ENCODE assay signal across 29 mouse cellular contexts in the genomic region with DNA sequence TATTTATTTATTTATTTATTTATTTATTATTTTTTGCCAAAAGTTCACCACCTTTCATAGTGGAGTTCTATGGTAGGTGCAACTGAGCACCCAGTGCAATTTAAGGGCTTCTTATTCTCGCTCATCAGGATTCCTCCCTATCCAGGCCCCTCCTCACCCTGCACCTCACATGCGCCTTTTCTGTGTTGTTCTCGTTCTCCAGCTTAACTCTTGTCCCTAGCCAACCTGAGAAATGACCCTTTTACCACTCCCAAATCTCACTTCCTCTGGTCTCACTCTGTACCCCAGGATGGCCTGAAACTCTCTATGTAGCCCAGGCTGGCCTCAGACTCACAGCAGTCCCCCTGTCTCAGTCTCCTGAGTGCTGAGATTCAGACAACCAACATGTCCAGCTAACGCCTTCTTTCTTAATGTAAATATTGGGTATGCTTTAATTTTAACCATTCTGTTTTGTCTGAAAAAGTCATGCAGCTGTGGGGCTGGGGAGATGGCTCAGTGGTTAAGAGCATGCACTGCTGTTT. TPM values are rescaled to one million over a fixed set of nuclear protein-coding genes. Genes with fewer than 3 reads are reported as not detected.
A peak's percentile ranks its signal among the peaks of the same experiment; 100 is the strongest.
DNase-seq lines count a peak whose midpoint lies in the region; ATAC-seq and TF ChIP-seq lines count a peak whose summit lies in the region.
"Had no signal": no experiment of that assay in that cellular context is flagged by ENCODE, and none has a peak within 500 bp of the region (broad histone marks: within the 10 kb centered on the region; RNA-seq: fewer than 3 reads in every experiment).

No protein-coding gene starts in this region.

- no peak overlapping the region for H3K4me2 ChIP-seq in midbrain, postnatal 0 days (ENCODE audit: low read depth, low read length, poor library complexity, severe bottlenecking)
- H3K4me2 ChIP-seq: embryonic facial prominence, embryonic 13.5 days; forebrain, embryonic 12.5 days; forebrain, embryonic 15.5 days; heart, embryonic 13.5 days; hindbrain, embryonic 12.5 days; hindbrain, embryonic 15.5 days had no signal

- ATAC-seq in midbrain, postnatal 0 days (ENCODE audit: low FRiP score), result no peak
- ATAC-seq: forebrain, embryonic 15.5 days had no signal

- no peak overlapping the region for H3K4me3 ChIP-seq in midbrain, embryonic 10.5 days
- H3K4me3 ChIP-seq in midbrain, postnatal 0 days (ENCODE audit: low read depth, low read length), result no peak overlapping the region
- H3K4me3 ChIP-seq: embryonic facial prominence, embryonic 10.5 days; embryonic facial prominence, embryonic 13.5 days; erythroblast, embryonic 14.5 days; forebrain, embryonic 12.5 days; forebrain, embryonic 15.5 days; heart, adult 2 months; heart, embryonic 10.5 days; heart, embryonic 13.5 days; hindbrain, embryonic 12.5 days; hindbrain, embryonic 15.5 days had no signal

- WGBS in midbrain, embryonic 10.5 days, result 89% methylated on average over 4 of the region's 4 CpGs
- WGBS in midbrain, postnatal 0 days, result 88% methylated on average over 4 of the region's 4 CpGs

- no peaks in the 10 kb centered on the region for H3K9me3 ChIP-seq in midbrain, embryonic 10.5 days (replicated peaks)
- H3K9me3 ChIP-seq in midbrain, postnatal 0 days (ENCODE audit: low read length), result no peaks in the 10 kb centered on the region
- H3K9me3 ChIP-seq: embryonic facial prominence, embryonic 10.5 days; embryonic facial prominence, embryonic 13.5 days; forebrain, embryonic 12.5 days; forebrain, embryonic 15.5 days; heart, embryonic 10.5 days; heart, embryonic 13.5 days; hindbrain, embryonic 12.5 days; hindbrain, embryonic 15.5 days had no signal

- H3K4me1 ChIP-seq in midbrain, embryonic 10.5 days, result no peaks in the 10 kb centered on the region
- no peaks in the 10 kb centered on the region for H3K4me1 ChIP-seq in midbrain, postnatal 0 days (ENCODE audit: insufficient read depth, low read length)
- H3K4me1 ChIP-seq: embryonic facial prominence, embryonic 10.5 days; embryonic facial prominence, embryonic 13.5 days; forebrain, embryonic 15.5 days; heart, embryonic 10.5 days; heart, embryonic 13.5 days; hindbrain, embryonic 12.5 days; hindbrain, embryonic 15.5 days had no signal

- TF ChIP-seq CTCF in midbrain, postnatal 0 days (IDR thresholded peaks at IDR 0.05), result no peak

- no peaks in the 10 kb centered on the region for H3K36me3 ChIP-seq in midbrain, embryonic 10.5 days
- no peaks in the 10 kb centered on the region for H3K36me3 ChIP-seq in midbrain, postnatal 0 days (ENCODE audit: insufficient read depth, low read length)
- peaks cover 3% of the 10 kb centered on the region for H3K36me3 ChIP-seq in splenic B cell, adult 2 months (ENCODE audit: control insufficient read depth, insufficient read depth, low read length, poor library complexity, severe bottlenecking)
- H3K36me3 ChIP-seq: embryonic facial prominence, embryonic 10.5 days; embryonic facial prominence, embryonic 13.5 days; forebrain, embryonic 12.5 days; forebrain, embryonic 15.5 days; heart, embryonic 10.5 days; heart, embryonic 13.5 days; hindbrain, embryonic 12.5 days; hindbrain, embryonic 15.5 days had no signal

- H3K27ac ChIP-seq in midbrain, embryonic 10.5 days (replicated peaks), result no peak overlapping the region
- no peak overlapping the region for H3K27ac ChIP-seq in midbrain, postnatal 0 days (ENCODE audit: low read depth, low read length)
- H3K27ac ChIP-seq: embryonic facial prominence, embryonic 10.5 days; embryonic facial prominence, embryonic 13.5 days; forebrain, embryonic 12.5 days; forebrain, embryonic 15.5 days; heart, adult 2 months; heart, embryonic 10.5 days; heart, embryonic 13.5 days; hindbrain, embryonic 12.5 days; hindbrain, embryonic 15.5 days had no signal

- no peak overlapping the region for H3K9ac ChIP-seq in midbrain, postnatal 0 days (replicated peaks; ENCODE audit: low read length, poor library complexity, severe bottlenecking)
- H3K9ac ChIP-seq: embryonic facial prominence, embryonic 13.5 days; forebrain, embryonic 12.5 days; forebrain, embryonic 15.5 days; heart, embryonic 13.5 days; hindbrain, embryonic 12.5 days; hindbrain, embryonic 15.5 days had no signal

- DNase-seq in midbrain, embryonic 10.5 days (ENCODE audit: low spot score), result peak; percentile 4
- DNase-seq in midbrain, postnatal 0 days (ENCODE audit: low spot score), result no peak
- DNase-seq in A20 (ENCODE audit: low read depth, low spot score), result peak; percentile 57
- DNase-seq in B cell, adult 2 months, result peak; percentile 60 to 66
- peak; percentile 61 for DNase-seq in splenic B cell, adult 2 months (ENCODE audit: low read depth, low spot score)
- no peak for DNase-seq in adrenal gland, postnatal 10 days
- DNase-seq: adrenal gland, adult 2 months; adrenal gland, postnatal 25 days; cerebellum, adult 18-20 months; cerebellum, adult 9-11 months; cerebellum, postnatal 36 days; embryo, embryonic 11 days; gastrocnemius, postnatal 25 days; heart, postnatal 14 days had no signal

- H3K27me3 ChIP-seq in midbrain, embryonic 10.5 days (ENCODE audit: low read depth, poor library complexity, severe bottlenecking), result 0 out of 2 replicates have a peak, but pooled peaks cover 6% of the 10 kb centered on the region
- no peaks in the 10 kb centered on the region for H3K27me3 ChIP-seq in midbrain, postnatal 0 days (ENCODE audit: insufficient read depth, low read length)
- H3K27me3 ChIP-seq in splenic B cell, adult 2 months (ENCODE audit: control insufficient read depth, insufficient read depth, low read length, poor library complexity, severe bottlenecking), result no peaks in the 10 kb centered on the region
- H3K27me3 ChIP-seq: embryonic facial prominence, embryonic 13.5 days; forebrain, embryonic 15.5 days; hindbrain, embryonic 15.5 days had no signal

RNA-seq across cellular contexts. Expression of gene H2-Eb1, which starts 3.9 kb away (rescaled TPM):
- 1.5 and 2.0 TPM in 2 replicates for polyA plus RNA-seq in midbrain, embryonic 10.5 days (2016; fragmentation: Nextera tagmentation; extraction: Ambion mirVana)
- 0.88 and 1.7 TPM in 2 replicates for total RNA-seq in midbrain, postnatal 0 days (2014; rRNA removed)
- polyA plus RNA-seq in midbrain, postnatal 0 days (2015; fragmentation: Nextera tagmentation; extraction: Ambion mirVana), result 5.0 and 5.2 TPM in 2 replicates
- 10 to 100 TPM; 33.3 to 37.7 TPM for total RNA-seq in adrenal gland, postnatal 10 days (2021)
- polyA plus RNA-seq: erythroblast, embryonic 14.5 days had no signal

RNA-seq across cellular contexts. Expression of gene H2-Aa, which starts 14.1 kb away (rescaled TPM):
- not detected in 2 replicates for polyA plus RNA-seq in midbrain, embryonic 10.5 days (2016; fragmentation: Nextera tagmentation; extraction: Ambion mirVana)
- total RNA-seq in midbrain, postnatal 0 days (2014; rRNA removed), result 0.66 TPM in 1 of 2 replicates, not detected in the other
- polyA plus RNA-seq in midbrain, postnatal 0 days (2015; fragmentation: Nextera tagmentation; extraction: Ambion mirVana), result 0.29 and 0.81 TPM in 2 replicates
- total RNA-seq in adrenal gland, postnatal 10 days (2021), result 10 to 100 TPM; 40.5 to 44.8 TPM
- total RNA-seq: MEL had no signal
- polyA plus RNA-seq: embryonic facial prominence, embryonic 10.5 days; erythroblast, embryonic 14.5 days; forebrain, embryonic 12.5 days; forebrain, embryonic 15.5 days had no signal

RNA-seq across cellular contexts. Expression of gene H2-Eb2, which starts 23.7 kb away (rescaled TPM):
- not detected in 2 replicates for polyA plus RNA-seq in midbrain, embryonic 10.5 days (2016; fragmentation: Nextera tagmentation; extraction: Ambion mirVana)
- 0.22 and 0.33 TPM in 2 replicates for total RNA-seq in midbrain, postnatal 0 days (2014; rRNA removed)
- 0.06 and 0.09 TPM in 2 replicates for polyA plus RNA-seq in midbrain, postnatal 0 days (2015; fragmentation: Nextera tagmentation; extraction: Ambion mirVana)
- total RNA-seq in adrenal gland, postnatal 10 days (2021), result under 1 TPM; 0.21 to 0.39 TPM
- total RNA-seq: adrenal gland, adult 2 months; adrenal gland, postnatal 25 days; gastrocnemius, adult 8-10 months; gastrocnemius, postnatal 25 days; heart, adult 2 months; hematopoietic stem cell, adult 5-6 weeks; MEL had no signal
- polyA plus RNA-seq: cortical plate, adult 2 months; embryonic facial prominence, embryonic 10.5 days; embryonic facial prominence, embryonic 13.5 days; erythroblast, embryonic 14.5 days; forebrain, embryonic 12.5 days; heart, embryonic 10.5 days; heart, embryonic 13.5 days; intestine, embryonic 14.5 days had no signal

RNA-seq across cellular contexts. Expression of gene H2-Ab1, which starts 44.2 kb away (rescaled TPM):
- 8.3 and 11.1 TPM in 2 replicates for polyA plus RNA-seq in midbrain, embryonic 10.5 days (2016; fragmentation: Nextera tagmentation; extraction: Ambion mirVana)
- total RNA-seq in midbrain, postnatal 0 days (2014; rRNA removed), result 0.57 and 1.4 TPM in 2 replicates
- polyA plus RNA-seq in midbrain, postnatal 0 days (2015; fragmentation: Nextera tagmentation; extraction: Ambion mirVana), result 1.5 and 2.7 TPM in 2 replicates
- 10 to 100 TPM; 27.9 to 36.1 TPM for total RNA-seq in adrenal gland, postnatal 10 days (2021)
- total RNA-seq: MEL had no signal

RNA-seq across cellular contexts. Expression of gene Btnl2, which starts 52.9 kb away (rescaled TPM):
- 0.04 TPM in 1 of 2 replicates, not detected in the other for polyA plus RNA-seq in midbrain, embryonic 10.5 days (2016; fragmentation: Nextera tagmentation; extraction: Ambion mirVana)
- not detected in 2 replicates for total RNA-seq in midbrain, postnatal 0 days (2014; rRNA removed)
- not detected in 2 replicates for polyA plus RNA-seq in midbrain, postnatal 0 days (2015; fragmentation: Nextera tagmentation; extraction: Ambion mirVana)
- under 1 TPM; 0.48 to 0.66 TPM for total RNA-seq in adrenal gland, postnatal 10 days (2021)
- total RNA-seq: hematopoietic stem cell, adult 5-6 weeks; MEL had no signal
- polyA plus RNA-seq: cortical plate, adult 2 months; embryonic facial prominence, embryonic 10.5 days; erythroblast, embryonic 14.5 days; forebrain, embryonic 12.5 days; heart, embryonic 10.5 days; heart, embryonic 13.5 days; hindbrain, embryonic 12.5 days had no signal

Comparison
In these comparisons a context has a peak if more than half of its experiments do, and no peak if none do; other contexts are left out.
1. DNase-seq: peak in midbrain, embryonic 10.5 days (single experiment), A20 (single experiment), B cell, adult 2 months (2 of 2) and splenic B cell, adult 2 months (single experiment); none in midbrain, postnatal 0 days (single experiment) and adrenal gland, postnatal 10 days (single experiment).
2. RNA of gene H2-Eb1, which starts 3.9 kb away (total RNA-seq): 33.3 to 37.7 TPM in adrenal gland, postnatal 10 days; 0.88 to 1.7 TPM in midbrain, postnatal 0 days; every median in the first group is over 10 times any median in the second.
3. RNA of gene H2-Aa, which starts 14.1 kb away (total RNA-seq): 40.5 to 44.8 TPM in adrenal gland, postnatal 10 days; 0.66 TPM in midbrain, postnatal 0 days; every median in the first group is over 10 times any median in the second.